Mouse (Mus musculus) cerebellum, postnatal 25 days (tissue): Measurements from ENCODE around the gene Cnpy1.

Source experiments
- DNase-seq, 2 experiments: peaks; one replicate each; pipeline ENCODE4 v3.0.0; 2021; ENCODE audit warnings: mixed read lengths in 2 of 2

The Cnpy1 gene

GRCm38 (mm10) chr5:28161938-28162402, 83.6 kb downstream of the Cnpy1 start:
- DNase-seq, result peak; percentile 88 to 89

DNA sequence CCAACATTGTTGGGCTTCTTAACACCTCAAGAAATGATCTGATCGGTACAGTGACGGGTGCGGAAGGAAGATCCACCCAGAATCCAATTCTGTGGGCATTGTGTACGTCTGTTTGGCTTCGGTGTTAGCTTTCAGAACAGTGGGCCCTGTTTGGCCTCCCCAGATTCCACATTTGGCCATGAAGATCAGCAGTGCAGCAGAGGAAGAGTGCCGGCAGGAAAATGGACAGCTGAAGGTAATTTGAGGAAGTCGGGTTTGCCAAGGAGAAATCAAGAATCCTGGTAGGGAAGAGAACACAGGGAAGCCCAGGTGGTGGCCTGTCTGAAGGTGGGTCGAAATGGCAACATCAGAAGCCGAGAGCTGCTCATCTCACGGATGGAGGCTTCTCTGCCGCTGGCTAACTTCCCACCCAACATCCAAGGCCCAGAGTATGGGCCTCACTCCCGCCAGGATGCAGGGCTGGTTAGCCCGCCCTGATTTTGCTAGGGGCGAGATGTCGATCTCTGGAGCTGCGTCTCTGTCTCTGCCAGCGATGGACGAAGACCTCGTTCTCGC, 84.1 kb downstream of the Cnpy1 start:
- DNase-seq, result peak in 1 of 2 experiments; percentile 63

GRCm38 (mm10) chr5:28159891-28160470, 85.6 kb downstream of the Cnpy1 start:
- DNase-seq, result no peak

DNA sequence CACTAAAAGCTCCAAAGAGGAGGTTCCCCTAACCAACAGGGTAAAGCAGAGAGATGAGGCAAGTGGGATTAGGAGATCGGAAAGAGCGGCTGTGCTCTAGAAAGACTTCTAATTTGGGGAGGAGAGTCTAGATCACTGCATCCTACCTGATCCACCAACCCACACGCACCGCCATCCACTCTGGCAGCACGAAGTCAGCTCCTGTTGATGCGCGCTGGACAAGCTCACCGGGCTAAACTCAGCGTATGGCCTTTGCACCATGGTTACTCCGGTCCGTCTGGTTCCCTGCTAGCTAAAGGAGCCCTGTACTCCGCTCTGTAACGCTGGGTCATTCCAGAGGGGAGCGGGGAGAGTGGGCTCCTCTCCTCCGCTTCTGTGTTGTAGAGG, 86.5 kb downstream of the Cnpy1 start:
- no peak for DNase-seq

DNA sequence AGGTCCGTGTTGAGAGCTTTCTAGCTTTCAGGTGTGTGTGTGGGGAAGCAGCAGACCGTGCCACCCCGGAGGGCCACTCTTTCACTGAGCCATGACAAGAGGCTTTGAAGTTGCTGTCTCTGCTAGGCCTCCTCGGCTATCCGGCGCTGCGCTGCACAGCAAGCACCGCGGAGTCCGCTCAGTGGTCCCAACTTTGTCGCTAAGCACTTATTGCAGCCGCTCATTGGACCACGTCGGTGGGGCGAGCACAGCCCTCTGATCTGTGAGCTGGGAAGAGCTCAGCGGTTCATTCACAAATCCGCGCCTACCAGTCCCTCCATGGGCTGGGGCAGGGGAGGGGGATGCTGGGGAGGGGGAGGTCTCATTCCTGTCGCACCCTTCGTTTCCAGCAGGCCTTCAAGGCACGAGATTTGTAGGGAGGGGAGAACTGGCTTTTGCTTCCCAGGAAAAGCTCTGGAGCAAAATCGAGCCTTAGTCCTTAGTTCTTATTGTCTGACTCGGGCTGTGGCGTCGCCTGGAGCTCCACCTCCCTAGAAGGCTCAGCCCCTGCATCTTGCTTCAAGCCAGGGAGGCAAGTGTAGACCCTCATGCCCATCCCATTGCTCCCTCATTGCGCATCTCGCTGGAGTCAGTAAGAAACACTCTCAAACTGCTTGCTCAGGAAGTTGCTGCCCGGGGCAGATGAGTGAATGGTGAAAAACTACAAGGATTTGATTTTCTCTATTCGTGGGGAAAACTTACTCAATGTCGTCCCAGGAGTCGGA, 87.1 kb downstream of the Cnpy1 start:
- DNase-seq, result peak in 1 of 2 experiments; percentile 30

DNA sequence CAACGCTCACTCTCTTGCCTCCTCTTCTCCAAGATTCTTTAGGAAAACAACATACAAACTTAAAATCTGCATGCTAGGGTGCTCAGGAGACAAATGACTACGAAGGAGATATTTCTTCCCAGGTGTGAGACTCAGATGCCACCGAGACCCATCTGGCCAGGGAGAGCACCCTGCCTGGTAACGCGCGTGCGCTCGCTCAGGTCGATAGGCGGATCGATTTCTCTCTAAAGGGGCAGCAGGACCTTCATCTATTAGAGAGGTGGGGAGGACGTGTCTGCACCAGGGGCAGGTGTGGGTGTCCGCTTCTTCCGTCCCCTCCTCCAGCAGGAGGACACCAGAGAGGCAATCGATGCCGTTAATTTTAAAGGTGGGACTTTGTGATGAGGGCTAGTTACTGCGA, 87.8 kb downstream of the Cnpy1 start:
- no peak for DNase-seq

DNA sequence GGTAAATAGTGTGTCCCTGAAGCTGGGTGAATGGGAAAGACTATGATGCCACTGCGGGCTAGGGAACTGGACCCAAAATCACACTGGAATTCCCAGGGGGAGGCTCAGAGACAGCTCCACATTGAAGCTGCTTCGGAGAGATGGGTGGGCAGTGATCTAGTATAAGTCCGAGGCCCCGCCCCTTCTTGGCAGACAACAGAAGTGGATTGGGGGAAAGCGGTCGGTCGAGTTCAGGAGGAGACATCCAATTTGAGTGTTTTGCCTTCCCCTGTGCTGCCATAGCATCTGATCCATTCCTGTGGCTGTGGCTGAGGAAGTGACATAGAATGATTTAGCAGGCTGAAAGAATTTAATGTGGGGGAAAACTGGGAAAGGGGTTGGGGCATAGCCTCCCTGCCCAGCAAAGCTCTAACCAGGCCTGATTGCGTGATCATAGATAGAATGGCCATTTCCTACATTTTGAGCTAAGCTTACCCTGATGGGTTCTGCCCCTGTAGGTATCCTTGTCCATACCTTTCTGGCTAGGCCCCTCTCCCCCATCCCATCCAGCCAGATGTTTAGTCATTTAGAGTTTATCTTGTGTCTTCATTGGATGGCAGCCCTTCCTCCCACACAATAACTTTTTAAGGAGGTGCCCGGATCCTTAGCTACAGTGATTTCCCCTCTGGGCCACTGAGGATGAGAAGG, 88.4 kb downstream of the Cnpy1 start:
- no peak for DNase-seq
